Mouse (Mus musculus) myocyte (in vitro differentiated cells): ENCODE measurements around the gene Ndufaf3.

Source experiments
- CEBPB ChIP-seq: IDR thresholded peaks from 2 replicates; pipeline ENCODE4 v1.6.1; 2011; ENCODE audit warnings: mild to moderate bottlenecking, moderate library complexity; ENCODE audit not compliant: poor library complexity, insufficient read depth, severe bottlenecking
- E2F4 ChIP-seq: IDR thresholded peaks from one replicate; pipeline ENCODE4 v1.6.1; 2011; ENCODE audit warnings: mild to moderate bottlenecking, control low read depth, moderate library complexity; ENCODE audit not compliant: insufficient read depth
- POLR2A ChIP-seq: IDR thresholded peaks from one replicate; pipeline ENCODE4 v1.6.1; 2011; ENCODE audit warnings: low read depth, mild to moderate bottlenecking, control low read depth, moderate library complexity; ENCODE audit not compliant: insufficient read length
- POLR2AphosphoS2 ChIP-seq: IDR thresholded peaks from one replicate; pipeline ENCODE4 v1.6.1; 2011; ENCODE audit warnings: low read depth, control low read depth; ENCODE audit not compliant: insufficient read length
- SRF ChIP-seq: IDR thresholded peaks from one replicate; pipeline ENCODE4 v1.6.1; 2011; ENCODE audit warnings: low read depth; ENCODE audit not compliant: control insufficient read depth, insufficient read length
- TCF12 ChIP-seq: IDR thresholded peaks from one replicate; pipeline ENCODE4 v1.6.1; 2011; ENCODE audit warnings: mild to moderate bottlenecking, control low read depth; ENCODE audit not compliant: poor library complexity, insufficient read depth, severe bottlenecking
- TCF3 ChIP-seq: IDR thresholded peaks from one replicate; pipeline ENCODE4 v1.6.1; 2011; ENCODE audit warnings: low read depth, control low read depth; ENCODE audit not compliant: insufficient read length
- USF1 ChIP-seq: IDR thresholded peaks from one replicate; pipeline ENCODE4 v1.6.1; 2011; ENCODE audit warnings: low read depth, mild to moderate bottlenecking, control low read depth, moderate library complexity

DNA sequence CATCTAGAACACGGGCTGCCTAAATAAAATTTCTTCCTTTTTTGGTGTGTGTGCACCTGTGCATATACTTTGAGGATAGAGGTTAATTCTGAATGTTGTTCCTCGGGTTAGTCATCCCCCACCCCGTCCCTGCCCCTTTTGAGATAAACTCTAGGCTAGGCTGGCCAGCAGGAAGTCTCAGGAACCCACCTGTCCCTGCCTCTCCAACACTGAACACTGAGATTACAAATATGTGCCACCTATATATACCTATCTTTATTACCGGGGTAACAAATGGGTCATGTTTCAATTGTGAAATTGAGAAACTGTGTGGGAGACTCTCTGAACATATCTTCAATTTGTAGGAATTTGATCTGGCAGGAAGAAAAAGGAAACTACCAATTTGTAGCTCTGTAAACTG is 41.7 kb upstream of the Ndufaf3 start:
- TF ChIP-seq SRF (no peak), CEBPB (no peak), POLR2A (no peak), POLR2AphosphoS2 (no peak), E2F4 (no peak), USF1 (no peak), TCF12 (no peak), TCF3 (no peak)
